Mouse (Mus musculus) lung, postnatal 0 days (tissue): ENCODE measurements at regions not wholly inside any gene's neighbourhood (a gene's known extent, or its start where the extent isn't known, plus 50 kb on each side); places are given as distances from the start of the nearest gene placed in this dataset.

Source experiments
- CTCF ChIP-seq: IDR thresholded peaks from 2 replicates; pipeline ENCODE4 v1.5.1; 2016; ENCODE audit warnings: antibody characterized with exemption, mild to moderate bottlenecking
- EP300 ChIP-seq: IDR thresholded peaks from 2 replicates; pipeline ENCODE4 v1.6.1; 2016; ENCODE audit warnings: antibody characterized with exemption, mild to moderate bottlenecking, control low read depth

- TF ChIP-seq EP300, result no peak
- no peak for TF ChIP-seq CTCF
Measured at GRCm38 (mm10) chr15:36939153-36939552, 68.4 kb downstream of the Zfp706 start.
